Mouse (Mus musculus) heart, embryonic 13.5 days (tissue): ENCODE results near the gene Prpf8. TPM values are rescaled to one million over a fixed set of nuclear protein-coding genes. Genes with fewer than 3 reads are reported as not detected.
"Not testable (repeated sequence)": the region's sequence is repeated elsewhere in the genome, so short reads cannot be mapped to it uniquely, and the experiment has no call there.

Experiments
- ATAC-seq: fragments of 200-750 bp; cut with Nextera tagmentation; 2 replicates; pipeline ENCODE4 v1.8.0; 2017; ENCODE audit warnings: moderate TSS enrichment; ENCODE audit not compliant: insufficient number of reproducible peaks, low FRiP score, low TSS enrichment; ENCODE audit errors: extremely low read depth
- H3K27ac ChIP-seq: fragments of 300-500 bp; sonication (generic); replicated peaks from 2 replicates; pipeline ENCODE4 v1.5.1; 2015; ENCODE audit warnings: moderate library complexity, mild to moderate bottlenecking, inconsistent platforms
- H3K27me3 ChIP-seq: fragments of 300-500 bp; sonication (generic); replicated peaks from 2 replicates; pipeline ENCODE4 v1.6.1; 2015; ENCODE audit warnings: mild to moderate bottlenecking, inconsistent platforms
- H3K36me3 ChIP-seq: fragments of 300-500 bp; sonication (generic); 2 replicates; pipeline ENCODE4 v1.6.1; 2015; ENCODE audit warnings: mild to moderate bottlenecking, inconsistent platforms
- H3K4me1 ChIP-seq: fragments of 300-500 bp; sonication (generic); 2 replicates; pipeline ENCODE4 v1.6.1; 2015; ENCODE audit warnings: inconsistent platforms
- H3K4me2 ChIP-seq: fragments of 300-500 bp; sonication (generic); 2 replicates; pipeline ENCODE4 v1.6.1; 2015; ENCODE audit warnings: inconsistent platforms, mild to moderate bottlenecking, moderate library complexity
- H3K4me3 ChIP-seq: fragments of 300-500 bp; sonication (generic); 2 replicates; pipeline ENCODE4 v1.5.1; 2015; ENCODE audit warnings: moderate library complexity, mild to moderate bottlenecking, inconsistent platforms
- H3K9ac ChIP-seq: fragments of 300-500 bp; sonication (generic); 2 replicates; pipeline ENCODE4 v1.6.1; 2015; ENCODE audit warnings: inconsistent platforms, mild to moderate bottlenecking, moderate library complexity
- H3K9me3 ChIP-seq: fragments of 300-500 bp; sonication (generic); 2 replicates; pipeline ENCODE4 v1.6.1; 2016; ENCODE audit warnings: inconsistent platforms
- WGBS: fragments of 180-500 bp; shearing (Covaris S2); methylation state at CpG from one replicate; pipeline ENCODE4 v1.1.7; 2015; ENCODE audit warnings: mixed read lengths; 5-methylcytosine and 5-hydroxymethylcytosine counted together
- microRNA counts: library from miRNA; unstranded; fragments of <30 nt; microRNA quantifications from one replicate; lab custom pipeline; 2016
- microRNA-seq: library from miRNA; unstranded; fragments of <30 nt; microRNA quantifications from one replicate; pipeline ENCODE4, GENCODE M21; 2016
- polyA plus RNA-seq: library from polyadenylated mRNA; unstranded; fragments of >200 nt; fragmentation: Nextera tagmentation; extraction: Ambion mirVana; gene quantifications from 2 replicates; pipeline ENCODE4 v1.2.1, GENCODE M21; 2015

Gene Prpf8
- polyA plus RNA-seq, 1 experiment from 2014 or later = 32.1 TPM

- Histone ChIP-seq H3K9me3 (no peaks in the 10 kb centered on the region), H3K36me3 (no peaks in the 10 kb centered on the region), H3K4me3 (no peak overlapping the region), H3K4me2 (no peak overlapping the region), H3K4me1 (peaks cover 51% of the 10 kb centered on the region), H3K27ac (peak overlapping the region; percentile 24), H3K27me3 (no peaks in the 10 kb centered on the region), H3K9ac (peak overlapping the region; percentile 11; the same call in 1 of the 2 replicates)
- ATAC-seq = no peak
- WGBS = 29% methylated on average over 5 of the region's 5 CpGs
Observed at GRCm38 (mm10) chr11:75549658-75550111, 63.1 kb downstream of the Prpf8 start.

DNA sequence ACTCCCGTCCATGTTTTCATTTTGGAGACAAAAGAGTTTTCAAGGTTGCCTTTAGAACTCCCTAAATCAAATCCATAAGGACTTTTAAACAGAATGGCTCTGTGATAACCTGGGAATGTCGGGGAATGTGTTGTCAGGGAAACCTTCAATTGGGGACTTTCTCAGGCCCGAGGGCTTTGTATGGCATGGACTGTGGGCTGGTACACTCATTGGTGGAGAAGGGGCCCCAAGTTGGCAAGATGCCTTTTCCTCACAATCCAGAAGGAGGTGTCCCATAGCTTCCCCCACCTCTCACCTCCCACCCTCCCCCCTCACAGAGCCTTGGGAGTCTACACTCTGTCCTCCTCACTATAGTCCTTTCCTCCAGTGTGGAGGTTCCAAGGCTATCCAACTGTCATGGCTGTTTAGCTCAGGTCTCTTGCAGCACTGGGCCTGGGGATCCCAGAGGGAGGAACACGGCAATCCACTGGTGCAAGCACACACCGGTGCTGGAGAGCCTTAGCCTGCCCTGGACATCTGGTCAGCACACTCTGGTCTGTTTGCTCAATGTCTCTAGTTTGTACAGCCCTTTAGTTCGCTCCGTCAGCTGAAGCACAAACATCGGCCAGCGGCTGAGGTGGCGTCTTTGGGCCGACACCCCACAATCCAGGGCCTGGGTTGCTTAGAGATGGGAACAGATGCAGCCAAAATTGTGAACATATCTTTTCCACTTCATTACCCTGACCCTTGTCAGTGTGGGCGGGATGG, 63.8 kb downstream of the Prpf8 start:
- no peaks in the 10 kb centered on the region for H3K27me3 ChIP-seq
- H3K27ac ChIP-seq = no peak overlapping the region
- H3K4me2 ChIP-seq = no peak overlapping the region
- no peaks in the 10 kb centered on the region for H3K9me3 ChIP-seq
- 75% methylated on average over 12 of the region's 12 CpGs for WGBS
- ATAC-seq = no peak
- no peak overlapping the region for H3K4me3 ChIP-seq
- peaks cover 48% of the 10 kb centered on the region for H3K4me1 ChIP-seq
- H3K9ac ChIP-seq = 0 out of 2 replicates have a peak overlapping the region, but pooled peaks have one; percentile 11
- no peaks in the 10 kb centered on the region for H3K36me3 ChIP-seq

- H3K4me1 ChIP-seq = peaks cover 41% of the 10 kb centered on the region
- WGBS = 85% methylated on average over 5 of the region's 5 CpGs
- ATAC-seq = no peak
- H3K27ac ChIP-seq = no peak overlapping the region
- H3K36me3 ChIP-seq = no peaks in the 10 kb centered on the region
- no peaks in the 10 kb centered on the region for H3K9me3 ChIP-seq
- H3K9ac ChIP-seq = no peak overlapping the region
- H3K27me3 ChIP-seq = no peaks in the 10 kb centered on the region
- no peak overlapping the region for H3K4me3 ChIP-seq
- no peak overlapping the region for H3K4me2 ChIP-seq
Observed at GRCm38 (mm10) chr11:75551321-75551720, 64.7 kb downstream of the Prpf8 start.

GRCm38 (mm10) chr11:75551961-75552441, 65.4 kb downstream of the Prpf8 start:
- ATAC-seq = 0 out of 2 replicates have a peak, but pooled peaks have one; percentile 37
- H3K4me1 ChIP-seq = peaks cover 40% of the 10 kb centered on the region
- H3K9ac ChIP-seq = peak overlapping the region; percentile 58
- WGBS = 48% methylated on average over 9 of the region's 9 CpGs
- no peaks in the 10 kb centered on the region for H3K36me3 ChIP-seq
- peak overlapping the region; percentile 58 for H3K27ac ChIP-seq
- H3K4me3 ChIP-seq = no peak overlapping the region
- no peak overlapping the region for H3K4me2 ChIP-seq
- no peaks in the 10 kb centered on the region for H3K27me3 ChIP-seq
- H3K9me3 ChIP-seq = no peaks in the 10 kb centered on the region

DNA sequence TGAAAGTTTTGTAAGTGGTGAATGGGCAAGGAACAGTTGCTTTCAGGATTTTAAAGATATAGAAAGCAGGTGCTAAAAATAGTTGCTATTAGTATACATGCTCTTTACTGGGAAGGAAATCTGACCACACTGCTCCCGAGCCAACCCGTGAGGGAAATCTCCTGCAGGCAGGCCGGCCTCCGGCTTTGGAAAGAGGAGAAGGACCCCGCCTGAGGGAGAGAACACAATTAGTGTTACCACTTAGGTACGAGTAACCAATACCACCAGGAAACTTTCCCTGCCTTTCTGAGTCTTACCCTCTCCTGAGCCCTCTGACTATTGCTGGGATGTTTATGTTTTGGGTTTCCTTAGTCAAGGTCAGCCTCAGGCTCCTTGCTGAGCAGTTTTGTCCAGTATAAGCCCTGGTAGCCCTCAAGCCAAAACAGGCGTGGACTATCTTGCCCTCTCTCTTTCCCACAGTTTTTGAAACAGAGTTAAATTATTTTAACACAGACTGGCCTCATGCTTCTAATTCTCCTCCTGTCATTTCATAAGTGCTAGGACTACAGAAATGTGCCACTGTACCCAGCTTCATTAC, 66.4 kb downstream of the Prpf8 start:
- ATAC-seq = no peak
- H3K9ac ChIP-seq = peak overlapping the region; percentile 29; the same call in 1 of the 2 replicates
- H3K27ac ChIP-seq = no peak overlapping the region
- 44% methylated on average over 7 of the region's 7 CpGs for WGBS
- no peak overlapping the region for H3K4me2 ChIP-seq
- H3K4me1 ChIP-seq = peaks cover 40% of the 10 kb centered on the region
- no peaks in the 10 kb centered on the region for H3K36me3 ChIP-seq
- H3K9me3 ChIP-seq = no peaks in the 10 kb centered on the region
- H3K4me3 ChIP-seq = no peak overlapping the region
- H3K27me3 ChIP-seq = no peaks in the 10 kb centered on the region

DNA sequence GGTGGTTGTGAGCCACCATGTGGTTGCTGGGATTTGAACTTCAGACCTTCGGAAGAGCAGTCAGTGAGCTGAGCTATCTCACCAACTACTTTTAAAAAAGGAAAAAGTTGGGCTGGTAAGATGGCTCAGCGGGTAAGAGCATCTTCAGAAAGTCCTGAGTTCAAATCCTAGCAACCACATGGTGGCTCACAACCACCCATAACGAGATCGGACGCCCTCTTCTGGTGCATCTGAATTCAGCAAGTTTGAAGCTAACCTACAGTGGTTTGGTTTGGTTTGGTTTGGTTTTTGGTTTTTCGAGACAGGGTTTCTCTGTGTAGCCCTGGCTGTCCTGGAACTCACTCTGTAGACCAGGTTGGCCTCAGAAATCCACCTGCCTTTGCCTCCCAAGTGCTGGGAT, 69.4 kb downstream of the Prpf8 start:
- not testable (repeated sequence) for H3K4me3 ChIP-seq, ATAC-seq, H3K9ac ChIP-seq, H3K27me3 ChIP-seq, H3K4me2 ChIP-seq, H3K36me3 ChIP-seq, H3K9me3 ChIP-seq, H3K27ac ChIP-seq
- peaks cover 23% of the 10 kb centered on the region for H3K4me1 ChIP-seq
- WGBS = 82% methylated on average over 6 of the region's 6 CpGs

DNA sequence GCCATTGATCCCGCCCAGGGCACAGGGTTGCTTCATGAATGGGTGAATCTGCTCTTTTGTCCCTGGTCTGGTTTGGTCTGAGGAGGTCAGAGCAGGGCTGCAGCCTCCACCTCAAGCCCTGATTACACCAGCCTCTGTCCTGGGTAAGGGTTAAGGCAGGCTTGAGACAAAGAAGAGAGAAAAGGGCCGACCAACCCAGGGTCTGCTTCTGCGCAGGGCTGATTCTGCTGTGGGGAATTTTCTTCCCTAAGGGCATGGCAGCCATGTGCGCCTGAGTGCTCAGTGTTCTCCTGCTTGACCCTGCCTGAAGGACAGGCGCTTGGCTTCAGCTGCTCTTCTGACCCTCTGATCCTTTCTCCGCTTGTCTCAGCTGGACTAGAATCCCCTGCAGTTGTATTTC, 70.5 kb downstream of the Prpf8 start:
- H3K4me1 ChIP-seq = peaks cover 15% of the 10 kb centered on the region
- H3K4me3 ChIP-seq = no peak overlapping the region
- ATAC-seq = no peak
- no peaks in the 10 kb centered on the region for H3K9me3 ChIP-seq
- H3K4me2 ChIP-seq = no peak overlapping the region
- H3K27me3 ChIP-seq = peaks cover 2% of the 10 kb centered on the region; the same call in 1 of the 2 replicates
- no peak overlapping the region for H3K9ac ChIP-seq
- no peaks in the 10 kb centered on the region for H3K36me3 ChIP-seq
- no peak overlapping the region for H3K27ac ChIP-seq
- 80% methylated on average over 6 of the region's 6 CpGs for WGBS

- no peak overlapping the region for H3K27ac ChIP-seq
- no peak for ATAC-seq
- no peak overlapping the region for H3K4me2 ChIP-seq
- peaks cover 10% of the 10 kb centered on the region for H3K27me3 ChIP-seq
- no peaks in the 10 kb centered on the region for H3K9me3 ChIP-seq
- 86% methylated on average over 1 of the region's 1 CpGs for WGBS
- no peak overlapping the region for H3K4me3 ChIP-seq
- no peak overlapping the region for H3K9ac ChIP-seq
- H3K36me3 ChIP-seq = no peaks in the 10 kb centered on the region
- peaks cover 13% of the 10 kb centered on the region for H3K4me1 ChIP-seq
Observed at GRCm38 (mm10) chr11:75558101-75558500, 71.5 kb downstream of the Prpf8 start.

MicroRNAs encoded within 50 kb of the gene (microRNA counts, 519-probe panel; counts per million panel counts)
- 6,696 counts per million, percentile 96 among the panel's probes with 10 or more counts for microRNA mmu-miR-22 (lab: Ali Mortazavi, UCI)

Small RNAs within 50 kb of the gene (microRNA-seq; reads per million reads assigned to microRNA genes)
- gene Mir22 = 9,714 reads per million, percentile 95 among the genes with 10 or more reads in this experiment
- not detected for gene Mir3971

Other genes with a start within 250 kb of the Prpf8 start
- 85.8 and 88.4 TPM in 2 replicates for gene Rpa1, start 138.5 kb upstream of the Prpf8 start, polyA plus RNA-seq
- 12.9 and 13.1 TPM in 2 replicates for gene Smyd4, start 138.4 kb upstream of the Prpf8 start, polyA plus RNA-seq
- gene Serpinf1, start 64.1 kb upstream of the Prpf8 start, polyA plus RNA-seq = 30.2 and 34.2 TPM in 2 replicates
- 1.5 and 14.5 TPM in 2 replicates for gene Serpinf2, start 47.2 kb upstream of the Prpf8 start, polyA plus RNA-seq
- gene Wdr81, start 32.1 kb upstream of the Prpf8 start, polyA plus RNA-seq = 3.7 and 3.8 TPM in 2 replicates
- gene Tlcd2, start 25.1 kb upstream of the Prpf8 start, polyA plus RNA-seq = 11.4 and 13.5 TPM in 2 replicates
- gene Rilp, start 23.3 kb downstream of the Prpf8 start, polyA plus RNA-seq = 3.4 TPM in 2 replicates
- gene Scarf1, start 26.7 kb downstream of the Prpf8 start, polyA plus RNA-seq = 12.9 and 13.2 TPM in 2 replicates
- 3.2 and 3.6 TPM in 2 replicates for gene Slc43a2, start 44.9 kb downstream of the Prpf8 start, polyA plus RNA-seq
- gene Pitpna, start 101.3 kb downstream of the Prpf8 start, polyA plus RNA-seq = 54.4 and 56.7 TPM in 2 replicates
- gene Inpp5k, start 144.2 kb downstream of the Prpf8 start, polyA plus RNA-seq = 18.9 and 20.9 TPM in 2 replicates
- gene Myo1c, start 163.7 kb downstream of the Prpf8 start, polyA plus RNA-seq = 58.4 and 58.7 TPM in 2 replicates
- gene Crk, start 192.4 kb downstream of the Prpf8 start, polyA plus RNA-seq = 84.8 and 93.1 TPM in 2 replicates
- 681 and 729 TPM in 2 replicates for gene Ywhae, start 246.1 kb downstream of the Prpf8 start, polyA plus RNA-seq